Mouse (Mus musculus) embryonic fibroblast, embryonic 13.5 days (primary cell): Measurements from ENCODE around the gene Fam57b. TPM values are rescaled to one million over a fixed set of nuclear protein-coding genes. Genes with fewer than 3 reads are reported as not detected.
A peak's percentile ranks its signal among the peaks of the same experiment; 100 is the strongest.

Source experiments
- H3K27ac ChIP-seq: 2 replicates; pipeline ENCODE4 v1.5.1; 2012; ENCODE audit warnings: low read length, control low read depth, inconsistent platforms; ENCODE audit not compliant: insufficient read depth
- H3K4me1 ChIP-seq: 2 replicates; pipeline ENCODE4 v1.6.1; 2011; ENCODE audit warnings: low read length; ENCODE audit not compliant: control insufficient read depth, insufficient read depth
- H3K4me3 ChIP-seq: 2 replicates; pipeline ENCODE4 v1.5.1; 2011; ENCODE audit warnings: mild to moderate bottlenecking, control low read depth, low read length; ENCODE audit not compliant: insufficient read depth
- CTCF ChIP-seq: IDR thresholded peaks from 2 replicates; pipeline ENCODE4 v1.5.1; 2011; ENCODE audit warnings: mild to moderate bottlenecking, control low read depth, low read length, moderate library complexity, borderline replicate concordance; ENCODE audit not compliant: insufficient read depth
- POLR2A ChIP-seq: IDR thresholded peaks from 2 replicates; pipeline ENCODE4 v1.6.1; 2011; ENCODE audit warnings: low read depth, mild to moderate bottlenecking, control low read depth, low read length, moderate library complexity
- polyA plus RNA-seq: library from polyadenylated mRNA; stranded (reverse); fragments of >200 nt; gene quantifications from 2 replicates; pipeline ENCODE4 v1.2.4, GENCODE M21; 2011; ENCODE audit warnings: low read depth; ENCODE audit not compliant: missing spikeins, insufficient read length

Fam57b gene
- polyA plus RNA-seq, 1 experiment = 1.2 TPM

DNA sequence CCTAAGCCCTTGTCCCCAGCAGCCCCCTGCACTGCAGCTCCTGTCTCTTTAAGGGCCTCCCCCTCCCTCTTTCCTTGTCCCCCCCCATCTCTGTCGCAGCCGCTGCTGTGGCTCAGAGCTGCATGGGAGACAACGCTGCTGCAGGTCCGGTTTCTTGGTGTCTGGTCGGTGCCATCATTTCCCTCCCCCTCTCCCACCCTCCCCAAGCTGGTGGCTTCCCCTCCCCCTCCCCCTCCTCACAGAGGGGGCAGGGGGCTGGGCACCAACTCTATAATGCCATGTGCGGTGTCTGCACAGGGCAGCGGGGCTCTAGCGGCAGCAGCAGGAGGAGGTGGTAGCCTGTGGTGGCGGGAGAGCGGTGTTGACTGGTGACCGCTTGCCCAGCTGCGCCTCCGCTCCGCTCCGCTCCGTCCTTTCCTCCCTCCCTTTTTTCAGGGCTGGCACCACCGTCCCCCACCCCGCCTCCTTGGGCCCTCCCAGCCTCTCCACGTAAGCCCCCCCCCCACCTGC is 25.8 kb downstream of the Fam57b start:
- Histone ChIP-seq H3K27ac (no peak overlapping the region), H3K4me3 (no peak overlapping the region), H3K4me1 (no peaks in the 10 kb centered on the region)
- TF ChIP-seq CTCF = no peak
- TF ChIP-seq POLR2A = no peak

DNA sequence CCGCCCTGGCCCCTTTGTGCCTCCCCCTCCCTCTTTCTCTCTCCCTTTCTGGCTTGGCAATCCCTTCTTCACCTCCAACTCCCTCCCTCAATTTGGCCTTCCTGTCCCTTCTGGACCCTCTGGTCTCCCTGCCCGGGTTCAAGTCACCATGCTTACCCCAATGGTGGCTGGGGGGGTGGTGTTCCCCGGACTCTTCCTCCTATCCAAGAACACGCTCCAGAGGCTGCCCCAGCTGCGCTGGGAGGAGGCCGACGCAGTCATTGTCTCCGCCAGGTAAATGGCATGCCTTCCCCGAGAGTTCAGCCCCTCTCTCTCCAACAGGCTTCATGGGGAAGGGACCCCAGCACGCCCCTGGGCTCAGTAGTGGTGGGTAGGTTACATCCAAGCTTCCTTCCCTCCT is 26.5 kb downstream of the Fam57b start:
- Histone ChIP-seq H3K27ac (no peak overlapping the region), H3K4me3 (no peak overlapping the region), H3K4me1 (no peaks in the 10 kb centered on the region)
- TF ChIP-seq POLR2A = no peak
- TF ChIP-seq CTCF = no peak

DNA sequence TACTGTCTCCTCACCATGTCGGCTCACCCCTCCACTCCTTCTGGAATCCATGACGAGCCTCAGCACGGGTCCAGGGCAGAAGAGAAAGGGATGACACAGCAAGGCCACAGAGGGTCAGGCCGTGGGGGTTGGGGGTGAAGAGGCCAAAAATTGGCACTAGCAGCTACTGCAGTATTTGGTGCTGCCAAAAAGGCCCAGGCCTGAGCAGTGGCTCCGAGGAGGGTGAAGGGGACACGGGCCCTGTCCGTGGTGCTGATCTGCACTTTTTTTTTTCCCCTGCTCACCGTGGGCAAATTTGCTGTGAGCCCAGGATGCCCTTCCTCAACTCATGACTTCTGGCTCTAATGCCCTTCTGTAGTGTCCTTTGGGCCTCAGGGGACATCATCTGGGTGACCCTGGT is 27.9 kb downstream of the Fam57b start:
- no peak overlapping the region for H3K4me3 ChIP-seq
- no peak for TF ChIP-seq CTCF
- no peak for TF ChIP-seq POLR2A
- no peak overlapping the region for H3K27ac ChIP-seq
- no peaks in the 10 kb centered on the region for H3K4me1 ChIP-seq

DNA sequence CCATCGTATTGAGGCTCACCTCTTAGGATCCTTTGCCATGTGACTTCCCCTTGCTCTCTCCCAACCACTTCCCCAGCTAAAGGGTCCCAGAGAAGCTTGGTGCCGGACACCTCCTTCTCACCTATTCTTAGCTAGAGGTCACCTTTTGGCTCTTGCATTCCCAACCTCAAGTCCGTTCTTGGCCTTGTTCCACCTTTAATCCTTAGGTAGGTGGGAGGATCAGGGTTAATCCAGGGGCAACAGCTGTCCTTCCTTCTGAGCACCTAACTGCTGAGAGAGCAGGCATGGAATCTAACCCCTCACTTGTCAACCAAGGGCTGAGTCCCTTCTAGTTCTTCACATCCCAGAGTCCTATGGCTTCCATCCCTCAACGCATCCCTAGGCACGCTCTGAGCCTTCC is 28.5 kb downstream of the Fam57b start:
- Histone ChIP-seq H3K4me1 (no peaks in the 10 kb centered on the region), H3K27ac (no peak overlapping the region), H3K4me3 (no peak overlapping the region)
- TF ChIP-seq CTCF = no peak
- TF ChIP-seq POLR2A = no peak

DNA sequence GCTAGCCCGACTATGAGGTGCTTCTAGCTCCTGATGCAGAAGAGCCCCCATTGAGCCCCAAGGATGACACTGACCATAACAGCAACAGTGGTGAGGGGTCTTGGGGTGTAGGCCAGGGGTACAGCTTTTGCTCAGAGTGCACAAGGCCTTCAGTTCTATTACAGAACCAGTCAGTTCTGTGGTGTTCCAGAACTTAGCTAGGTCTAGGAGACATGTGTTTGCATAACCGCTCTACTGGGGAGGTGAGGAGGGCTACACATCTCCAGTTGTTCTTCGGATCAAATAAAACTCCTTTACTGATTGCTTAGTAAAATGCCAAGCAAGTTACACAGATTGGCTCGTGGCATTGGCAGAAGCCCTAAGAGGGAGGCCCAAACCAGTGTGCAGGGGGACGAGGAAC is 34.1 kb downstream of the Fam57b start, which contains the start of gene 4930451I11Rik:
Gene 4930451I11Rik (minus strand): TSS at position 101 of the 400 bp plus-strand sequence.
- no peak within 1 kb of the TSS for H3K27ac ChIP-seq
- H3K4me3 ChIP-seq = no peak within 1 kb of the TSS
- H3K4me1 ChIP-seq = no peaks in the 10 kb centered on the region
- no peak for TF ChIP-seq POLR2A
- TF ChIP-seq CTCF = no peak

DNA sequence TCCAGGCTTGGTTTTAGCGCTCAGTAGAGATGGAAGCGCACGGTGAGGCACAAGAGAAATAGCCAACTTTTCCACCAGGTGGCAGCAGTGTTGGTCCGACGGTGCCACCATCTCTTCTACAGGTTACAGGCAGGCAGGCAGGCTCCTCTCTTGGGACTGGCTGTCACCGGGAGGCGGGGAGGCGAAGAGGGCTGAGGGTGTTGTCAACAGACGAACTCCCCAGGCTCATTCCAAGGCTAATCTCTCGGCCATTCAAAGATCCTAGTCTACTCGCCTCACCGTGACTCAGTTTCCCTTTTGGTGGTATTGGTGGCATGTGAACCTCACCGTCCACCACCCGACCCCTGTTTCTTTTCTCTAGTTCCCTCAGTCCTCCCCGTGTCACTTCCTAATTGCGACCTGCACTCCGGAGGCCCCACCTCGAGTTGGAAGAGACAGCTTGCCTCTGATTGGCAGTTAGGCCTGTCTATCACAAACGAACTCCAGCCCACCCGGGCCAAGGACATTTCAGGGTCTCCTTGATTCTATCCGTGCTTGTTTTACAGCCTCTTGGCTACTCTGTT is 34.6 kb downstream of the Fam57b start:
- TF ChIP-seq POLR2A = no peak
- peak; percentile 84 for TF ChIP-seq CTCF
- H3K27ac ChIP-seq = no peak overlapping the region
- no peaks in the 10 kb centered on the region for H3K4me1 ChIP-seq
- no peak overlapping the region for H3K4me3 ChIP-seq

DNA sequence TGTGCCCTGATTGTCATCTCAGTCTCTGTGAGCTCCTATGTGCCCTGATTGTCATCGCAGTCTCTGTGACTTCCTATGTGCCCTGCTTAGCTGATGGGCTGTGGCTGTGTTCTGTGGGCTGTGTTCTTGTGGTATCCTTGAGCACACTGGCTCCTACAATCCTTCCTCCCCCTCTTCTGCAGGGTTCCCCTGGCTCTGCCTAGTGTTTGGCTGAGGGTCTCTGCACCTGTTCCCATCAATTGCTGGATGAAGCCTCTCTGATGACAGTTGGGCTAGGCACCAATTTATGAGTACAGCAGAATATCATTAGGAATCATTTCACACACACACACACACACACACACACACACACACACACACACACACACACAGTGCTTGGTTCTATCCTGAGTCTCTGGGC is 35.8 kb downstream of the Fam57b start:
- TF ChIP-seq CTCF (no peak), POLR2A (no peak)
- Histone ChIP-seq H3K4me1 (no peaks in the 10 kb centered on the region), H3K4me3 (no peak overlapping the region), H3K27ac (no peak overlapping the region)

DNA sequence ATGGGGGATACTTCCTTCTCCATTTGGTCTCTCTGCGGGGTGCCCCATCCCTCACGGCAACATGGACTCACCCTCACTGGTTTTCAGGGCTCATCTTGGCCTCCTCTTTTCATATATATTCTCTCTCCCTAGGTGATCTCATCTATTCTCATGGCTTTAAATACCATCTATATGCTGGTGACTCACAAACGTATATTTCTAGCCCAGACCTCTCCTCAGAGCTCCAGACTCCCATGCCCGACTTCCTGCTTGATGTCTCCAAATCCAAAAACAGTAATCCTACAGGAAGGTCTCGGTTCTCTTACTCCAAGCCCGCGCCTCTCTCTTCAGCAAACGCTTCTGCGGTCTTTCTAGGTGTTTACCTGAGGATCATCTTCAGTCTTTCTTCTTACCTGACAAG is 45.8 kb downstream of the Fam57b start:
- TF ChIP-seq POLR2A (no peak), CTCF (no peak)
- no peak overlapping the region for H3K27ac ChIP-seq
- H3K4me3 ChIP-seq = no peak overlapping the region
- no peaks in the 10 kb centered on the region for H3K4me1 ChIP-seq

DNA sequence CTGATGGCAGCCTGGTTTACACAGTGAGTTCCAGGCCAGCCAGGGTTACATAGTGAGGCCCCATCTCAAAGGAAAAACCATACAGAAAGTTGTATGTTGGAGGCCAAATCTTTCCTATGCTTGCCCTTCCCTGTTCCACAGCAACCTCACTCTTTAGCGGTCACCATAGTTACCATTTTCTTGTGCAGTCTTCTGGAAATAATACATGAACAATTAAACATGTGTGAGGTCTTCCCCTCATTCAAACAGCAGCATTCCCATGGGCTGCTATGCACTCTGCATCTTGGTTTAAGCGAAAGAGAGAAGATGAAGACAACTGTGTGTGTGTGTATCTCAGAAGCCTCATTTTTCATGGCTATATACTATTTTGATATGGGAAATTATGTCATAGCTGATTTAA is 48.0 kb downstream of the Fam57b start:
- H3K27ac ChIP-seq = no peak overlapping the region
- H3K4me1 ChIP-seq = no peaks in the 10 kb centered on the region
- H3K4me3 ChIP-seq = no peak overlapping the region
- TF ChIP-seq CTCF (no peak), POLR2A (no peak)

DNA sequence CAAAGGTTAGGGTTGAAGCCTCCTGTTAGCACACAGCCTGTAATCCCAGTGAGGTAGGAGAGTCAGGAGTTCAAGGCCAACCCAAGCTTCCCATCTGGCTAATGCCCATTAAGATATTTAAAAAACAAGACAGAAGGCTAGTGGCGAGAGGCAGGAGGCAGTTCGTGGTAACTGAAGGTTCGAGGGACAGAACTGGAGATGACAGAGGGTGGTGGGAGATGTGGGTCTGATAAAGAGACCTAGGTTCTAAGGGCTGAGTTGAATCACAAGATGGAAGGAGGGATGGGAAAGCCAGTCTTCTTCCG is 49.6 kb downstream of the Fam57b start, which contains the start of gene Doc2a:
Gene Doc2a (plus strand): TSS at position 301 of the 305 bp plus-strand sequence.
- TF ChIP-seq POLR2A (no peak), CTCF (no peak)
- Histone ChIP-seq H3K27ac (no peak within 1 kb of the TSS), H3K4me1 (no peaks in the 10 kb centered on the region), H3K4me3 (no peak within 1 kb of the TSS)
